Mouse (Mus musculus): ENCODE measurements around the gene Hist1h2bk.
A peak's percentile ranks its signal among the peaks of the same experiment; 100 is the strongest.

The Hist1h2bk gene

DNA sequence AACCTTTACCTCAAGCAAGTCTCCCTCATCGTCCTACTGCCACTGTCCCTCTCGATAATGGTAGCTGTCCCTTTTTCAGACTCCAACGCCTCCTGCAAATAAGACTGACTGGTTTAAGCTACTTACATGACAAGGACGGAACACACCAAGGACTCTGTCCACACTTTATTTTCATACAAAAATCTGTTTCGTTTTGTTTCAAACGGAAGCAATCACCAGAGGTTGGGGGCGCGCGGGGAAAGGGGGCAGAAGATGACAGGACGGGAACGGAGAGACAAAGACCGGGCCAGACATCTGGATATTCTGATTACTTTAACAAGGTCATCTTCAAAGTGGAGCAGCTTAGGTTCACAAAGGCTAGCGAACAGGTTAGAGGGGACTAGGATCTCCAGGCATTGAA lies 22.0 kb upstream of the Hist1h2bk start:
- no peak for DNase-seq (ENCODE audit: inconsistent ontology term)

DNA sequence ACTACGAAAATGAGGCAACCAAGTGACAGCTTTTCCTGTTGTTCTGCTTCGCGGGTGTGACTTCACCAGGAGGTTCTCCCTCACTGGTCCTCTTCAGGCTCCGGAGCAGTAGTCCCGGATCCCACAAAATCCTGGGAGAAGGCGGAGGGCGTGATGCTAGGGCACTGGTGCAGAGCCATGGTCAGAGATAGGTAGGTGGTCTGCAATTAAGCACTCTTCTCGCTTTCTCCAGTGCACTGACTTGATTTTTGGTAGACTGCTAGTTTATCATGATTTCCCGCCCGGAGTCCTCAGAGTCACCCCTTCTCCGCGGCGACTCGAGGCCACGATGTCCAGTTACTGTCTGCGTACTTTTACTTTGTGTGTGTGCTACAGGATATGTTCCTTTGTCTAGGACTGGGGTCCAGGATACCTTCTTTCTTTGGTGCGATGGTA lies 21.2 kb upstream of the Hist1h2bk start:
- no peak for DNase-seq (ENCODE audit: inconsistent ontology term)

DNA sequence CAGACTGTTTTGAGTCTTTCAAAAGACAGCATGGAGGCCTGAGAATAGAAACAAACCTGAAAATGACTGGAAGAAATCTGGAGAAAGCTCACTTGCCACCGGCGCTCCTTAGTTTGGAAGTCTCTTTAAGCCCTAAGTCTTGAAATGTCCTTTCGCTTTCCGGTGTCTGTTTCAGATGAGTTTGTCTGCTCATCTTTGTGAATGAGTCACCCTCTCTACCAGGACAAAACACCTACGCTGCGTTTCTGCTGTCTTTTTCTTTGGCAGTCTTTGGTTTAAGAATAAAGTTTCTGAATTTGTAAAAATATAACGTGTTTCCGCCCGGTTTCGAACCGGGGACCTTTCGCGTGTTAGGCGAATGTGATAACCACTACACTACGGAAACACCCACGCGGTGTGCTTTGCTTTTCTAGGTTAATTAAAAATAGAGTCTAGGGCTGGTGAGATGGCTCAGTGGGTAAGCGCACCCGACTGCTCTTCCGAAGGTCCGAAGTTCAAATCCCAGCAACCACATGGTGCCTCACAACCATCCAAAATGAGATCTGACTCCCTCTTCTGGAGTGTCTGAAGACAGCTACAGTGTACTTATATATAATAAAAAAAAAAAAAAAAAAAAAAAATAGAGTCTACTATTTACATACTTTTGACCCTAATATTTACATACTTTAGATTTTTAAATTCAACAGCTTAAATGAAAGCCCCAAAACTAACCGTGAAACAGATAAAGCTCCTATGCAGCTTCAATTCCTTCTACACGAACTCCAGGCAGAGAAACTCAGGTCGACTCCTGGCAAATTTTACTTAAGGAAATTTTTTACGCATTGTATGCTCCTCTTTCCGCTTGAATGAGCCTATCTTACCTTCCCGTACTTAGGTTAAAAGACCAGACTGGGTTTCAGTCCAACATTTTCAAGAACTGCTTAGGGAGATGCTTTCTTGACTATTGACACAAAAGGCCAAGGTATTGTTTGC lies 19.9 kb upstream of the Hist1h2bk start:
- DNase-seq (ENCODE audit: inconsistent ontology term) = peak; percentile 78

DNA sequence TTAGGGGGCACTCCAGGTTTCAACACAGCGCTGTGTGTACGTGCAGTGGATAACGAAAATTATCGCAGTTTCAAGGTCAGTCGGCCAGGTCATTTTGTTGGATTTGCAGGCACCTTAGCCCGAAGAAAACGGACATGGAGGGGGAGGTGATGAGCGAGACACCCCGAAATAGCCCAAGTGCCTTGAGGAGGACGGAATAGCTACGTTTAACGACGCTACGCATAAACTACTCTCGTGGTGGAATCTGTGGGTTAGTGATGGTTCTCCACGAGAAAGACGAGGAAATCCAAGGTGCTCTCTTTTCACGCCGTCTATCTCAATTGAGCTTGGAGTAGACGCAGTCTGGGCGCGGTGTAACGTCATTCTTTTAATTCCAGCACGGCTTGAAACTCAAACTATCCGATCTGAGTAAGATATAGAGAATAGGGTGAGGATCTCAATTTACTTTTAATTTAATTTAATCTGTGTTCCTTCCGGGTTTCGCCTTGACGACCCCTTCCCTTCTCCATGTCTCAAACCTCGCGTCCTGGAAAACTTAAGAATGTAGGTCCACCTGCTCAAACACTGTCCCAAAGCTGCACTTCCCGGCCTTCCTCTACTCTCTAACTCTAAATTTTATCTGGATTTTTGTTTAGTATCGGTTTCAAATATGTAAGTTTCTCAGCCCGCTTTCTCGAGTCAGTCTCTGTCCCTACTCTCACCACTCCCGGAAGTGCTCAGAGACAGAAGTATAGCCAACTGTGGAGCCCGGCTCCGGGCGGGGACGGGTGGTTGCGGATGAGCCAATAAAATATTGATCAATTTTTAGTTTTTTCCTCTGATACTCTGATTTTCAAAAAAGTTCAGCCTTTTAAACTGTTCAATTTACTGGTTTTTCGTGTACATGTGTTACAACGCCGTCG lies 15.5 kb upstream of the Hist1h2bk start:
- no peak for DNase-seq (ENCODE audit: inconsistent ontology term)

DNA sequence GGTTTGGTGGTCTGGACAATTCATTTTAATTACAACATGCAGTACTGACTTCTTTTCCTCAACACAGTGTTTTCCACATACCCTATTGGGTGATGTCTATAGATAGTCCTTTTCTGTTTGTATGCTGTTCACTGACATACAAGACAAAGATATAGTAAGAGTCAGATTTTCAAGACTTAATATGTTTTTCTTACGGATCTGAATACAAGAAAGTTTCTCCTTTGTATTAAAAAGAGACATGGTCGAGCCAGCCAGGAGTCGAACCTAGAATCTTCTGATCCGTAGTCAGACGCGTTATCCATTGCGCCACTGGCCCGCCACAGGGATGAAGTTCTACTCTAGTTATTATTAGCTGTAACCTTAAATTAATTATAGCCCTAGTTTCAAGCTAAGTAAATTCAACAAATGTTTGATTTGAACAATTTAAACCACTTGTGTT lies 14.8 kb upstream of the Hist1h2bk start:
- peak; percentile 75 for DNase-seq (ENCODE audit: inconsistent ontology term)

DNA sequence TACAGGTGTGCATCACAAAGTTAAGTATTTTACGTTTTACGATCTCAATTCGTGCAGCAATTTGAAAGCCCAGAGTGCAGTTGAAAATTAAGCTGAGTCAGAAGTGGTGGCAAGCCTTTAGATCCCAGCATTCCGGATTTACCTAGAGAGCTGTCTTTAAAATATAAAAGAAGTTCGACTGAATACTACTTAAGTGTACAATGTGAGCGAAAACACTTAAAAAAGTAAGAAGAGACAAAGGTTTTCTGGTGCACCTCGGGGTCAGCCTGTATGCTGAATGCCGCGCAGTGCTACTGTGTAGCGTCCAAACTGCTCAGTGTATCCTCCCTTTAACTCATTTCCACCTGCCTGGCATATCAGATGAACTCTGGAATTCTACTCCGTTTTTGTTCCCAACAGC lies 14.1 kb upstream of the Hist1h2bk start:
- DNase-seq (ENCODE audit: inconsistent ontology term) = peak; percentile 52

DNA sequence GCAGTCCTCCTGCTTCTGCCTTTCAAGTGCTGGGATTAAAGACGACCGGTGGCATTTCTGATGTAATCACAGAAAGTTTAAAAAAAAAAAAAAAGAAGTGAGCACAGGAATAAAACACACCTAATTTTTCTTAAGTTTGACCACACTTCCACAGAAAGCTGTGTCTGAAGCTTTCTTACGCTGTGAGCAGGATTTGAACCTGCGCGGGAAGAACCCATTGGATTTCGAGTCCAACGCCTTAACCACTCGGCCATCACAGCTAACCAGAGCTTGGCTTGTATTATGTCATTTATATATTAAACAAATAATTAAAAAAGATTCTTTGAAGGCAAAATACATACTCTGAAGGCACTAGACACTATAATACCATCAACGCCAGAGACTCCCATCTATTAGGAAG lies 13.4 kb upstream of the Hist1h2bk start:
- DNase-seq (ENCODE audit: inconsistent ontology term) = peak; percentile 85

DNA sequence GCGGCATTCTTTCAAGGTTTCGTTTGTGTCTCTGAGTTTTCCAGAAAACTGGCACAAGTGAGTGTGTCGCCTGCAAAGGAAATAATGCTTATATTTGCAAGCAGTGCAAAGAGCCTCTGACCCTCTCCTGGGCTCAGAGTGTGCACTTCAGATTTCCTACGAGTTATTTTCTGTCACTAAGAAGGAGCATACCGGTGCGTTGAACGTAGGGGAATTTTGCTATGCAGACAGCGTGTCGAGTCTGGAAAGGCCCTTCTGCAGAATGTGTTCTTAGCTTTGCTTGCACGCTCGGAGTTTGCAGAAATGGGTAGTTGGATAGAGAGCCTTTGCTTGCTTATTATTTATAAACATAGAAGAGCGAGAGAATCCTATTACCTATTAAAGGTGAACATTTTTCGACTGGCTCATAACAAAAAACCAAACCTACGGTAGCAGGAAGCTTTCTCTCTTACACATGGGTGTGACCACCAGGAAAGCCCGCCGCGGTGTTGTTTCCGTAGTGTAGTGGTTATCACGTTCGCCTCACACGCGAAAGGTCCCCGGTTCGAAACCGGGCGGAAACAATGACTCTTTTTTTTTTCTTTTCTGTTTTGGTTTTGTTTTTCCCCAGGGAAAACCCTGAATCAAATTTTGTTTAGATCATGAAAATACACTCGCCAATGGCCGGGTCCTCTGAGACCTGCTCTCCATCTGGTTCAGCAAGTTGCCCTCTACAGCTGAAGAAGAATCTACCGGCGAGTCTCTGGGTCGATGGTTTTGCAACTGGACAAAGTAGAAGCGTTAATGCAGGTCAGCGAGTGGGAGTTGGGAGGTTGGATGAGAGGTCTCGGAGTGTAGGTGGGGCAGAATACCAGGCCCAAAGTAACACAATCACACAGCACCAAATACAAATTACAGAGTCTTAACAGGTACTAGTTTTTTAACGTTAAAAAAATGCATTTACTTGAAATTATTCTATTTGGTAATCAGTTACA lies 9.3 kb upstream of the Hist1h2bk start:
- peak; percentile 90 for DNase-seq (ENCODE audit: inconsistent ontology term)

DNA sequence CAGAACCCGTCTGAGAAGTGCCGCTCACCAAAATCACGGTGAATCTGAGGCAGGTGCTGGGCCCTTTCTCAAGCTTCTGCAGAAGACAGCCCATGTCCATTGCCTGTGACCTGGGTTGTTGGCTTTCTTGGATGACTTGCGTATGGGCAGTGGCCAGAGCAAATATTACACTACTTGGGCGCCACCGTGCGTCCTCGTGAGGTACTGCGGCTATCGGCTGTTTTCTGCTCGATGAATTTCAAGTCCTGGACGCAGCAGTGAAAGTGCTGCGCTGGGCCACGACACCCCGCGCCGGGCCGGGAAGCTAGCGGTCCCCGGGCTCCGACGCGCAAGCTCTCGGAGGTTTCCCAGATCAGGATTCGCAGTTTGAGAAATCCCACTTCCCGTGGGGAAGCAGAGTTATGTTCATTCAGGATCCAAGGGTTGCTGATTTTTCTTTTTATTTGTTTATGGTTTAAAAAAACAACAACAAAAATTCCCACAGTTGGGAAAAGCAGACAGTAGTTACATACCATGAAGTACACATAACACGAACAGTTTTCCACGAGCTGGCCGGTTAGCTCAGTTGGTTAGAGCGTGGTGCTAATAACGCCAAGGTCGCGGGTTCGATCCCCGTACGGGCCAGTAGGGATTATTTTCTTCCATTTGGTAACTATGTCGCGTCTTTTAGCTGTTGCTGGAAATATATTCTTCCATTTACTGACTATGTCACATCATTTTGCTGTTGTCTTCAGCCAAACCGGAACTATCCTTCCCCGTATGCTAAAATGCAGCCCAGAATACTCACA lies 6.8 kb upstream of the Hist1h2bk start:
- peak; percentile 92 for DNase-seq (ENCODE audit: inconsistent ontology term)

DNA sequence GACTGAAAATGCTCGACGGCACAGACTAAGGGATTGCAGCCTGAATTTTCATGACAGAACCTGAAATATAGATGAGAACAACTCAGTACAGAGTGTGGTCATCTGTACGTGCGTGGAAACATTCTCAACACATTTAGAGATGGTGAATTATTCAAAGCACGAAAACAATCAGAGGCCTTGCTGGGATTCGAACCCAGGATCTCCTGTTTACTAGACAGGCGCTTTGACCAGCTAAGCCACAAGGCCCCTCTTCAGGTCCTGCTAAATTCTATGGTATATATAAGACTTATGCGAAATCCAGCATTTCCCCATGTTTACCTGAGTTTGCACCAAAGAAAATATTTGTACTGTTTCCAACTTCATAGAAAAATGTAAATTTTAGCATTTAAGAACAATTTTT lies 5.7 kb upstream of the Hist1h2bk start:
- DNase-seq (ENCODE audit: inconsistent ontology term) = no peak

DNA sequence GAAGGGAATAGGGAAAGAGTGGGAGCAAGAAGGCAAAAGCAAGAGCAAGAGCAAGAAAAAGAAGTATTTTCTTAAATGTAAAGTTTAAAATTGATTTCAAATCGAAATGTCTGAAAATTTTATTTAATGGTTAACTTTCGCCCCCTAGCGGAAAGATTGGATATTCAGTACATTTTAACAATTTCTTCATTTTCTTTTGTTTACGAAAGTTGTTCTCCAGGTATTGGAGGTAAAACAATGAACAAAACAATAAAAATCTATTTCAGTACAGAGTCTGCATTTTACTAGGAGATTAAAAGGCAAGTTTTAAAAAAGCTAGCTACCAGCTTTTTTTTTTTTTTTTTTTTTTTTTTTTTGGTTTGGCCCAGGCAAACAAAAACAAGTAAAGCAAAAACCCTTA lies 5.2 kb upstream of the Hist1h2bk start:
- no peak for DNase-seq (ENCODE audit: inconsistent ontology term)

DNA sequence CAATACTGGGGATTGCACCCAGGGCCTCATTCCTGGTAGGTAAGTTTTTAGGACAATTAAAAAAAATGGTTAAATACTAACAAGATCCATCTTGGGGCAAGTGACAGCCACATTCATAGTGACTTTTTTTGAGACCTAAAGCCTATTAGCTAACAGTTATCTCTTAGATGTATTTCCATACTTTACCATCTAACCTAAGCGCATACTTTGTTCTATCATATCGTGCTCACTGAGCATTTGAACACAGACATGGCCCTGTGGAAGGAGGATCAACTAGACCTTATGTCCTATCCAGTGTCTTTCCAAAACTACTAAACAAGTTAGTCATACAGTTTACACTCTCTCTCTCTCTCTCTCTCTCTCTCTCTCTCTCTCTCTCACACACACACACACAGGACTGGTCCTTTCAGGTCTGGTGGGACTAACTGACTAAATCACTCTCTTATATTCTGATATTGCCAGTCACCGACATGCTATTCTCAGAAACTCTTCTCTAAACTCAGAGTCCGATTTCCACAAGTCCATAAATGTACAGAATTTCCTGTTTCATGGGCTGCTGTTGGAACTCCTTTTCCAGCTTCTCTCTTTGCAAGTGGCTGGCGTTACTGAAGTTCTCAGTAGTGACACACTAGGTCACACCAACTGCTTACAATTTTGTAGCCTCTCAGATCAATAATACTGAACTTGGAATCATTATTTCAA lies 1.8 kb upstream of the Hist1h2bk start:
- no peak for DNase-seq (ENCODE audit: inconsistent ontology term)

DNA sequence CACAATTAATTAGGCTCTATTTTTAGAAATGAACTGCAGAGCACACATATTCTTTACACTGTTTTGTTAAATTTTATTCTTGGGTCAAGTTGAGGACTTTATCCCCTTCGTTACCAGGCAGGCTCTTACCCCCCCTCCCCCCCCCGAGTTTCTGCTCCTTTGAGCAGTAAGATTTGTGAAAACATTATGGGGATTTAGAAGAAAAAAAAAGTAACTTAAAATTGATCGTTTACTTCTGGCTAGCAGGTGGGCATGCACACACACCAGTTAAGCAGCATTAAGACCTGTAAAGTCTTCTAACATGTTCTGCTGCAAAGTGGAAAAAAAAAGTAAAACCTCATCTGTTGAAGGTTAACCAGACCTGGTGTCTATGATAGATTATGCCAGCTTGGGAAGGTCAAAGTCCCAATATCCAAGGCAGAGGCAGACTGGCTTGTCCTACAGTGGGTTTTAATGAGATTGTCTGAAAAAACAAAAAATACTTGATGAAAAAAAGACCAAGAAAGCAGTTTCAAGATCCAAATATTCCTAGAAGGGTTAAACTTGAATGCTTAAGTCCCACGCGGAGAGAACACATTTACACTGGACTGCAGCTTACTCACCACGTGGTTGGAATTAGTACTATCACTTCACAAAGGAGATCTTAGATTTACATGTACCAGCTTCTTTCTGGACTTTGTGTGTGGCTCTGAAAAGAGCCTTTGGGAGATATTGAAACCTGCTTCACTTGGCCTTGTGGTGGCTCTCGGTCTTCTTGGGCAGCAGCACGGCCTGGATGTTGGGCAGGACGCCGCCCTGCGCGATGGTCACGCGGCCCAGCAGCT lies 1.0 kb upstream of the Hist1h2bk start:
- no peak for DNase-seq (ENCODE audit: inconsistent ontology term)

DNA sequence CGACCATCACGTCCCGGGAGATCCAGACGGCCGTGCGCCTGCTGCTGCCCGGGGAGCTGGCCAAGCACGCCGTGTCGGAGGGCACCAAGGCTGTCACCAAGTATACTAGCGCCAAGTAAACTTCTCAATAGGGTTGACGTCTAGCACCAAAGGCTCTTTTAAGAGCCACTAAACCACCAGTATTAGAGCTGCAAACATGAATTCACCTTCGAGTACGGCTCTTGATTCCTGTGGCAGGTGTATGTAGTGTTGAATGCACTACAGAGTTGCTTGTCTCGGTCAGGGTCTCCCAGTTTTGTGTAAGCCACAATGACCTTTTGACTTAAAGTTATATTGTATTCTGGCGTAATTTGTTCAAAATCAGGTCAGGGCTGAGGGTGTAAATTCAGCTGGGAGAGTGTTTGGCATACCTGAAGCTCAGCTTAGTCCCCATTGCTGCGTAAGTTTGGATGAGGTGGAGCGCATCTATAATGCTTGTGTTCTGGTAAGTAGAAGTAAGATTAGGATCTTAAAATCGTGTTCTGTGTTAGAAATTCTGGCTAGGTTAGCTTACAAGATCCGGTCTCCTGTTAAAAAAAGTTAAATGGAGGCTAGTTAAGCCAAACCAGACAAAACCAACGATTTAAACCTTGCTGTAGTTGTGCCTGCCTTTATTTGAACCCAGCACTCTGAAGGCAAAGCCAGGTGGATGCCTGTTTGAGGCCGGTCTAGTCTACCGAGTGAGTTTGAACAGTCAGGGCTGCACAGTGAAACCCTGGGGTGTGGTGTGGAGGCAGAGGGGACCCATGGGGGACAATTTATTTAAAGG lies 683 bp downstream of the Hist1h2bk start:
- no peak for DNase-seq (ENCODE audit: inconsistent ontology term)

DNA sequence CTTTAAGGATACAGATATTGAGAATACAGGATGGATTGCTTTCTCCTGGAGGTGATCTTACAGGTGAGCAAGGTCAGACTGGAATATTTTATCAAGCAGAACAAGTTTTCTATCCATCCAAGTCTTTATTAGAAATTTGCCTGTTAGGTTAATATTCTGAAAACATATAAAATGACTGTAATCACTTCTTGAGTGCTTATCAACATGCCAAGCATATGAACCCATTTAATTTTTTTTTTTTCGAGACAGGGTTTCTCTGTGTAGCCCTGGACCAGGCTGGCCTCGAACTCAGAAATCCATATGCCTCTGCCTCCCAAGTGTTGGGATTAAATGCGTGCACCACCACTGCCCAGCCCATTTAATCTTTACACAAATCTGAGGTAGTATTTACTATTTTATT lies 1.3 kb downstream of the Hist1h2bk start:
- no peak for DNase-seq (ENCODE audit: inconsistent ontology term)

DNA sequence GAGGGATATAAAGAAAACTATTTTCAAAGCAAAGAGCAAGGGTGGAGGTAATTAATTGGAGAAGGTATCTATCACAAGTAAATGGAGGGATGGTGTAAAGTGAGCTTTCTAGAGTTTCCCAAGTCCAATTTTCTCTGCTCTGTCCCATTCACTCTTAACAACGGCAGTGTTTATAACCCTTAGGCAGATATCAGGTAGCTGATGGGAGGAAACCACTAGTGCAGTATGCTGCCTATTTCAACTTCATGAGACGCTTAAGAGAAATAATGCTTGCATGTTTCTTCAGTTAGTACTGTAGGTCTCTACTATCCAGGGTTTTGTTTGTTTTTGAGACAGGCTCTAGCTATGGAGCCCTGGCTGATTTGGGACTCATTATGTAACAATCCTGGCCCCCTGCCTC lies 1.7 kb downstream of the Hist1h2bk start:
- no peak for DNase-seq (ENCODE audit: inconsistent ontology term)

DNA sequence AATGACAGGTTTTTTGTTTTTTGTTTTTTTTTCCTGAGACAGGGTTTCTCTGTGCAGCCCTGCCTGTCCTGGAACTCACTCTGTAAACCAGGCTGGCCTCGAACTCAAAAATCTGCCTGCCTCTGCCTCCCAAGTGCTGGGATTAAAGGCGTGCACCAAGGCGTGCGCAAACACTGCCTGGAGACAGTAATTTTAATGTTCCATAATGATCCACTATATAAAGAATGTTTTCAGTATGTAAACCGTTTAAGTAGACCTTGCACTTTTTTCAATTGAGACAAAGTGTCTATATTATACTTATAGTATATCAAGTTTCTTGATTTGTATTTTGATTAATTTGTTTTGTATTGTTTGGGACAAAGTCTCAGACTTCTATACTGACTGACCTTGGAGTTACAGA lies 3.7 kb downstream of the Hist1h2bk start:
- no peak for DNase-seq (ENCODE audit: inconsistent ontology term)

DNA sequence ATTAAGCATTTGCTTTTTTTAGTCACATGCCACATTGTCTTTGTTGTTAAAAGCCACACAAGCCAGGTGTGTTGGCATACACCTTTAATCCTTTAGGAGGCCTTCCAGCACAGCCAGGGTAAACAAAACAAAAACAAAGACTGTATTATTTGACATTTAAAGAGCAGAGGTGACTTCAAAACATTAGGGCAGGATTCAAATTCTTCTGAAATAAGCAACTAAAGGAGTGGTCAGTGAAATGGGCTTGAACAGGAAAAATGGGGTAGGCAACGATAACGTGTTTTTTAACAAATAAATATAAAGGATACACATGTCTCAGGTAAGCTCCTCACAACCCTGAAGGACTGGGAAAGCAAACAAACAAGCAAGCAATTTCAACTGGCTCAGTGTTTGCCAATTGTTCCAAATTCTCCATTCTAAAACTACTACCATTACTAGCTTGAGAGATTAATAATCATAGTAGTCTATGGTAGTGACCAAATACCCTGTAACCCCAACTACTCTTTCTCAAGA lies 4.3 kb downstream of the Hist1h2bk start:
- DNase-seq (ENCODE audit: inconsistent ontology term) = no peak
